Mouse (Mus musculus): ENCODE results near the gene Rnase13.

- TF ChIP-seq POLR2A (IDR thresholded peaks at IDR 0.05; ENCODE audit: low read depth, low read length) (no peak), CTCF (IDR thresholded peaks at IDR 0.05; ENCODE audit: extremely low read depth, insufficient read depth, insufficient read length, insufficient replicate concordance) (no peak)
These were observed 7.5 kb downstream of the Rnase13 start for GRCm38 (mm10) chr14:51915030-51915429.
